Mouse (Mus musculus) retina, postnatal 7 days (tissue): ENCODE measurements at regions not wholly inside any gene's neighbourhood (a gene's known extent, or its start where the extent isn't known, plus 50 kb on each side); places are given as distances from the start of the nearest gene placed in this dataset.
A peak's percentile ranks its signal among the peaks of the same experiment; 100 is the strongest.

ENCODE experiments used
- DNase-seq: peaks from one replicate; pipeline ENCODE4 v3.0.0-alpha.2; 2012; ENCODE audit warnings: low read depth, low spot score

- DNase-seq = no peak
These were observed 65.9 kb downstream of the Tmem215 start for GRCm38 (mm10) chr4:40537859-40538258.

- no peak for DNase-seq
These were observed 71.4 kb downstream of the Tmem215 start for GRCm38 (mm10) chr4:40543085-40544048.

DNA sequence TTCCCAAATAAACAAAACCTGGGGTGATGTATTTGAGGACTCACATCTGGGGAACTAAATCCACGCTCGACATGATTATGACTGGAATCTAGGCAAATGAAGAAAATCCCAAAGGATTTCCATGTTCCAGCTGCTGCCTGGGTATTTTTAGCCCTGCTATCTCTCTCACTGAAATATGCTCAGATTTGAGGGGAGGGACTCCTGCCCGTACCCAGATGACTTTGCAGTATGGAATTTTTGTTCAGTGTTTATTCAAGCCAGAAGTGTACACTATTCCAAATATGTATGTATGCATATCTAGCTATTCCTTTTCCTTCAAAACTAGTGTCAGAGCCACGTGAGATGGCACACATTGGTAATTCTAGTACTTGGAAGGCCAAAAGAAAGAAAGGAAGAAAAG is 72.1 kb downstream of the Tmem215 start:
- DNase-seq = no peak

GRCm38 (mm10) chr4:40544806-40545205 is 72.8 kb downstream of the Tmem215 start:
- DNase-seq = no peak

GRCm38 (mm10) chr4:40545700-40546099 is 73.7 kb downstream of the Tmem215 start:
- no peak for DNase-seq

DNA sequence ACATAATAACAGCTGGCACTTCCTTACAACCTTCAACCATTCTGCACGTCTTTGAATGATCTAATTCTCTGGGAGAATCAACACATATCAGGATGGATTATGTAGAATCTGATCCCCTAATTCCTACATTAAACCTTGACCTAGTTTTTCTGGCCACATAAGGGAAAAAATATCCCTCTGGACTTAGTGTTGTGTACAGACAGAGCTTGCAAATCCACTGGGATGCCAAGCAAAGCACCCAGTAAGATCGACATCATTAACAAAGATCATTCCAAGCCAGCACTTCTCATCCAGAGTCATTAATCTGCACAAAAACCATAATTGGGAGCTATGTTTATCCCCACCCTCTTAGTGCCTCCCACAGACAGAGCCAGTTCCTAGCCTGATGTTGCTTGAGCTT is 87.8 kb downstream of the Tmem215 start:
- peak; percentile 70 for DNase-seq

DNA sequence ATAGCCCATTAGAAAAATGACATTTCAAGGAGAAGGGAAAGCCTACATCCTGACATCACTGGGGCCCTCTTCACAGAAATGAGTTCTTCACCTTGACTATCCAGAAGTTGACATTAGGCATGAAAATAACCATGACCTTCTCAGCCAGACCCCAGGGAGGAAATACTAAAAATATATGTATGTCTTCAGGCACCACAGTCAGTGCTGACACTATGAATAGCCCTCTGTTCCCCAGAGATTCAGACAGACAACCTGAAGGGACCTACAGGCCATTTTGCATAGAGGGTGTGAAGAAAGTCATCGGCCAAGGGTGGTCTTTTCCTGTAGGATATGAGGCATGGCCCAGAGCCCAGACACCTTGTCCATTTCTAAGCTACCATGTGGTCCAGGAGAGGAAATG is 101.3 kb downstream of the Tmem215 start:
- DNase-seq = no peak

DNA sequence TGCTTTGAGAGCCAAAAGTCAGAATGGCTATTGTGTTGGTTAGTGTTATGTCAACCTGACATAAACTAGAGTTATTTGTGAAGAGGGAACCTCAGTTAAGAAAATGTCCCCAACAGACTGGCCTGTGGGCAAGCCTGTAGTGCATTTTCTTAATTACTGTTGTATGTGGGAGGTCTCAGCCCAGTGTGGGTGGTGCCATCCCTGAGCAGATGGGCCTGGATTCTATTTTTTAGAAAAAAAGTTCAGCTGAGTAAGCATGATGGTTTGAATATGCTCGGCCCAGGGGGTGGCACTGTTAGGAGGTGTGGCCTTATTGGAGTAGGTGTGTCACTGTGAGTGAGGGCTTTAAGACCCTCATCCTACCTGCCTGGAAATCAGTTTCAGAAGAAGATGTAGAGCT is 104.0 kb downstream of the Tmem215 start:
- no peak for DNase-seq

DNA sequence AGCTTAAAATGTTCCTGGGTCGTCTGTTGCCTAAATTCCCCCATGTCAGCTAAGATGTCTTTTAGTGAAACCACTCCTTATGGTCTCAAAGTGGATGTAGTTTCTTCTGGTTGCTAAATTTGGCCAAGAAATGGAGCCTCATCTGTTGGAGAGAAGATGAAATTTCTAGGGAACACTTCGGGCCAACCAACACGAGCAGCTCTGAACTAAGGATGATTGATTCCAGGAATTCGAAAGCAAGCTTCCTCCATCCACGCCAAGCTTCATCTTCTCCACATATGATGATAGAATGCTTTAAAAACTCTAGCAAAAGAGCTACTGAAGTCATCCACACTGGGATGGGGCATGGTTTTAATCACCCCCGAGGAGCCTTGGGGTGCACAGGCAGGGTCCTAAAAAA is 112.5 kb downstream of the Tmem215 start:
- no peak for DNase-seq

DNA sequence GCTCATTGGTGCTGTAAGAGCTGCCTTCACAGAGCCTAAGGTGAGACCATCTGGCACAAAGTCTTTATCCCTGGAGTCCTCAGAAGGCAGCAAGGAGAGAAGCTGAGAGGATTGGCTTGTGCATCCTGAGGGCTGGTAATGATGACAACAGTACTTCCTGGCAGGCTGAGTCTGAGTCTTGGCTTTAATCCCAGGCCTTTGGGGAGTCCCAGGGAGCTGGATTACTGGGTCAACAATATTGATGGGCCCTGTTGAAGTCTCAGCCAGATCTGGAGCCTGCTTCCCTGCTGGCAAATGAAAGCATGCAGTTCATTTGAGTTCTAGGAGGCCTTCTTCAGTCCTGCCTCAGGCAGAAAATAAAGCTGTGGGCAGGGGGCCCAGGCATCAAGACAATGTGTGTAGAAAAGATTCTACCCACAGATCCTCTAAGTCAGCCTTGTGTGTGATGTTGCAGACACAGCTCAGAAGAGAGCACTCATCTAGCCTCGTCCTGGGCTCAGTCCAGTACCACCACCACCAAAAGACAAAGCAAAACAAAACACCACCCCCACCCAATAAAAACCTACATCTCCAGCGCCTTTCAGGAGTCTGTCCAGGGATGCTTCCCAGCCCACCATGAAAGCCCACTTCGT is 113.1 kb downstream of the Tmem215 start:
- DNase-seq = peak; percentile 23

DNA sequence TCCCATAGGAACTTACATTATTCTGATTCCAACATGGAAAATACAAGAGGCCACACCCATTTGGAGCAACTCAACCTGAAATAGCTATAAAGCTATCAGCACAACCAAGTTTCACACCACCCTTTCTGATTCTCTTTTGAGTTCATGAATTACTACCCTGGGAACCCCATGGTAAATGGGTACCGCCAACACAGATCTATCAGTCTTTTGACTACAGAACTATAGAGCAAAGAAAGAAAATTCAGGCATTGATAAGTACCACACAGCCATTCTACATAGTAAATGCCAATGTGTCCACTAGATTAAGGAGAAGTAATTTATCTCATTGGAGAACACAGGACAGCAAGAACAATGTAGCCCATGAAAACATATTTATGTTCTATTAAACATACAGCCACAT is 114.1 kb downstream of the Tmem215 start:
- no peak for DNase-seq

DNA sequence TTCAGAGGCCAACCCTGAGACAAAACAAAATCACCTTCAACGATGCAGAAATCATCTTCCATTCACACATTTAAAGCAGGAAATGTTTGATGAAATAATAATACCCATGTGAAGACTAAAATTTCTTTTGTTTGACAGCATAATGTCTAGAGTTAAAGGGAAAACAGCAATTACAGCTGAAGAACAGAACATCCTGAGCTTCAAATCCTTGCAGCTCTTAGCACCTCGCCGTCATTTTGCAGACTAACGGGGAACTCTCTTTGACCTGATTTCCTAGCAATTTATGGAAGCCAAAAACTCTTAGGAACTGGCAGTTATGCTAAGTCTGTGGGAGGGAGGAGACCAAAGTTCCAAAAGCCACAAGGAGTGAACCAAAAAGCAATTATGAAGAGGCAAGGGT is 115.3 kb downstream of the Tmem215 start:
- no peak for DNase-seq

GRCm38 (mm10) chr4:40593806-40594205 is 109.2 kb downstream of the Aptx start:
- DNase-seq = no peak

GRCm38 (mm10) chr4:40625024-40625423 is 78.0 kb downstream of the Aptx start:
- DNase-seq = no peak

DNA sequence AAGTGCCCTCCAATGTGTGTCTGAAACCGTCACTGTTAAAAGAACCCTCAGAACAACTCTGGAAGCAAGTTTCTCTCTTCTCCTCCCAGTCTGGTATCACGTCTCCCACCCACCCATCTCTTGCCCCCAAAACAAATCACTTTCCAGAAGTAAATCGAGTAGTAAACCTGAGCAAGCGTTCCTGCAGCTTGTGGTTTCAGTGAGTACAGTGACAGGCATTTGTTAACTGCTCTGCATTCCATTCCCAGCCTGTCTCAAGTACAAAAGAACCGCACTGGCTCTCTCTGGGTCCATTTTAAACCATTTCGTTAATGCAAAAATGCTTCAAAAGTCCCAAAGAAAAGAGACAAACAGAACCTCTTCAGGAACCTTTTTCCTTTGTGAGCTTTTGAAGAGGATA is 77.1 kb downstream of the Aptx start:
- no peak for DNase-seq
